Mouse (Mus musculus) frontal cortex, adult (tissue): ENCODE data around the gene Foxn3.

ENCODE experiments used
- ATAC-seq: cut with Nextera tagmentation; 2 replicates; pipeline ENCODE4 v1.9.2; 2017; ENCODE audit warnings: mild to moderate bottlenecking, moderate library complexity, mixed read lengths; ENCODE audit not compliant: low TSS enrichment

The Foxn3 gene

GRCm38 (mm10) chr12:99256463-99256862 lies 306.9 kb downstream of the Foxn3 start:
- no peak for ATAC-seq

GRCm38 (mm10) chr12:99254436-99254835 lies 308.9 kb downstream of the Foxn3 start:
- no peak for ATAC-seq

DNA sequence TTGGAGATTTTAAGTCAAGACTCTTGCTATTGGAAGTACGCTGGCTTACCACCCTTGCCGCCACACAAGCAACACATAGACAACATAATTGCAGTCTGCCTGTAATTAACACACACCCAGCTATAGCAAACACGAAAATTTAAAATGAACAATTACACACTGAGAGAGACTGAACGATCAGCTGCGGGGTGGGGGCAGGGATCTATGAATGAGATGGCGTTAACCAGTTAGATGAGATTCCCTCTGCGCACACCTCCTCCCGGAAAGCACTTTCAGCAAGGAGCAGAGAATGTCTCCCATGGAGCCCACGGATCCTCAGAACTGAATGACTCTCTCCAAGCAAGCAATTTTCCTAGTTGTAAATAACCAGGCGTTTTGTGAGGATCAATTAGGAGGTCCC lies 309.8 kb downstream of the Foxn3 start:
- ATAC-seq = no peak

DNA sequence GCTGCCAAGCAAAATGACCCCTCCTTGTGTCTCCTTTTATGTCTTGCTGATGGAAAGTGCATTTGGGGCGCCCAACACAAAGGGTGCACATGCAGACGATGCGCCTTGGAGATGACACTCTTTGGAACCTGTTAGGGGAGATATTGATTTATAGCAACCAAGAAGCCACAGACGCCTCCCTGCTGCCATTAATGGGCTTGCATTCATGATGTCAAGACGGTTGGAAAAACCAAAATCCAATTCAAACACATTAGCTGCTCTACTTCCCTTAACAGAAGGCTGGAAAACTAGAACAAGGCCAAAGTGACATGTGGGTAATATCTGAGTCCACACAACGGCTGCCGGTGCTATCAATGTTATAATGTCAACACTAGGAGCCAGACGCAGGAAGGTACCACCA lies 314.8 kb downstream of the Foxn3 start:
- ATAC-seq = no peak

- ATAC-seq = no peak
These were observed 315.4 kb downstream of the Foxn3 start for GRCm38 (mm10) chr12:99247939-99248338.

DNA sequence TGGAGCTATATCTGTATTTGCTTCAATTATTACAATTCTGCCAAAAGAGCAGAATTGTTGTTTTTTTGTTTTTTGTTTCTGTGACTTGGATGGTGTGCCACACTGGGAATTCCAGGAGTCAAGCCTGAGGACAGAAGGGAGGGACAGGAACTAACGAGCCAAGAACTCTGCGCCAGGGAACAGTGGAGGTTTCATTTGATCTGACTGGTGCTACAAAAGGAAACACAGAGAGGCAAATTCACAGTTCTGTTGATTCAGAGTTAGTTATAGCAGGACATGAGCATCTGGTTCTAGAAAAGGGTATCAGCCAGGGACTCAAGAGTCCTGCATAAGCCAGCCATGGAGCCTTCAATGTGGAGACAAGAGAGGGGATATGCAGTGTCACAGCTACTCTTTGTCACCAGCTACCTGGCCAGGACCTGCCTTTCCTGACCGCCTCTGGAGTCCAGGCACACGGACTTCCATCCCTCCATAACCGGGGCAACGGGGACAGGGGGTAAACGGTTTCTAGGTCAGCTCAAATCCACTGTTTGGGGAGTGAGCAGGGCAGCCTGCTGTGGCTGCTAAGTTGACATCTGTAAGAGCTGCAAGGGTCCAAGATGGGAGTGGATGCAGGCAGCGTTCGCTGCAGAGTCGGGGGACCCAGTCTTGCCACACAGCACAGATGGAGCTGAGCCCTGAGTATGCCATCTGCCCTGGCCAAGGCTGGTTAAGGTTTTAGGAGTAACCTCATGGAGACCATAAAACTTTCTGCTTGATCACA lies 316.2 kb downstream of the Foxn3 start:
- ATAC-seq = peak; percentile 50

GRCm38 (mm10) chr12:99244673-99245072 lies 318.7 kb downstream of the Foxn3 start:
- no peak for ATAC-seq

GRCm38 (mm10) chr12:99244264-99244663 lies 319.1 kb downstream of the Foxn3 start:
- no peak for ATAC-seq

- no peak for ATAC-seq
These were observed 320.1 kb downstream of the Foxn3 start for GRCm38 (mm10) chr12:99243316-99243715.

DNA sequence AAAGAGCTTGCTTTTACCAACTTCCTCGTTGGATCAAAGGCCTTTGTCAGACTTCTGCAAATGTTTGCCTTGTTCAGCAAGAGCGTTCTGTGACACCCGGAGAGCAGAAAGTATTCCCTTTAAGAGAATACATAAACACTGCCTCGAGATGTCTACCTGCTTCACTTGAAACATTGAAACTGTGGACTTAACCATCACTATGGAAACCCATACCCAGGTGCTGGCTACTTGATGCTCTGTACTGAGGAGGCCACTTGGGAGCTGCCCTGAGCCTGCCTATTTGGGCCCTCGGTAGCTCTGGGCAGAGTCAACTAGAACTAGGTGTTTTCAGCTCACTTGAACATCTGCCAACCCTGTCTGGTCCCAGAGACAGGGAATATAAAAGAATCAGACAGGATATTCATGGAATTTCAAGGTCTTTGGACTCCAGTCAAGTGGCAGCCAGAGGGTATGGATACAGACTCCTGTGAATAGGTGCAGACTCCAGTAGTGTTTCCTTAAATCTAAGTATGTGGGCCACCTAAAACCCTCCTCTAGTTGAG lies 323.1 kb downstream of the Foxn3 start:
- no peak for ATAC-seq

GRCm38 (mm10) chr12:99239735-99240134 lies 323.6 kb downstream of the Foxn3 start:
- ATAC-seq = peak; percentile 74

DNA sequence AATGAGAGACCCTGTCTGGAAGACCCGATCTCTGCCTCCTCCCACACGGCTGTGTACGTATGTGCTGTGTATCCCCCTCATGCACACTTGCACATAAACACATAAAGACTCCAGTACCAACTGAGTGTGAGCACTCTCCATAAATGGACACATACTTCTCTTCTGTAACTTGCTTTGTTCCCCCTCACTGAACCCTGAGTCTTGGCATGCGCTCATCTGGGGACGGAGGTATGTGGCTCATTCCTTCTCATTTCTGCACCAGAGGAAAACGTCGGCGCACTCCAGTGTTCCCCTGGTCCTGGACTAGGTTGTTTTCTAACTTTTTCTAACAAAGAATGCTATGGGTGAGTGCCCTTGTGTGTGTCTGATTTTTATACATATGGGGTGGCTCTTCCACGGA lies 325.9 kb downstream of the Foxn3 start:
- ATAC-seq = no peak

DNA sequence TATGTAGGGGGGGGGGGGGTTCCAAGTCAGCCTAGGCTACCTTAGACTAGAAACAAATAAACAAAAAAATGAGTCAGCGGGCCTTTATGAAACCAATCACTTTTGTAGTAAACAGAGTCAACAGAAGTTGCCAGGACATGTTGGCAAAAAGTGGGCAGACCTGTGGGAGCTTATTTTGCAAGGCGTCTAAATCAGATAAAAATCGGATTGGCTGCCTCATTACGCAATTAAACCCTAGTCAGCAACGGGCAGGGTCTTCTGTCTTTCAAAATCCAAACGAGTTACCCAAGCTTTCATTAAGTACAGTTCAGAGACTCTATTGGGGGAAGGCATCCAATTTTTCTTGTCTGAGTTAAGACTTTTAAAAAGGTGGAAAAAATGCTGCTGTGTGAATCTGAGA lies 329.0 kb downstream of the Foxn3 start:
- no peak for ATAC-seq

GRCm38 (mm10) chr12:99233386-99233785 lies 330.0 kb downstream of the Foxn3 start:
- ATAC-seq = no peak

GRCm38 (mm10) chr12:99232478-99232877 lies 330.9 kb downstream of the Foxn3 start:
- ATAC-seq = no peak

DNA sequence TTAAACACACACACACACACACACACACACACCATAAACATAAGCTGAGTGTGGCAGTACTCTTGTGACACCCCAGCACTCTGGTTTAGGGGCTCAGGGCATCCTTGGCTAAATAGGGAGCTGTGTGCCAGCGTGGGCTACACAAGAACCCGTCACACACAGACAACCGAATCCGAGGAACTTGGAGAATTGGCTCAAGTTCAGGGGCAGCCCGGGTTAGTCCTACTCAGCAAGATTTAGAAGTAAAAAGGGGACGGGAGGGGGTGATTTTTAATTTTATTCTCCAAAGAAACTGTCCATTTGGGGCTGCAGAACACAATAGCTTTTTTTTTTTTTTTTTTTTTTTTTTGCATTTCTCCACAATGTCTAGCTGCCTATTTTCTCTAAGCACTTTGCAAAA lies 332.1 kb downstream of the Foxn3 start:
- ATAC-seq = no peak

DNA sequence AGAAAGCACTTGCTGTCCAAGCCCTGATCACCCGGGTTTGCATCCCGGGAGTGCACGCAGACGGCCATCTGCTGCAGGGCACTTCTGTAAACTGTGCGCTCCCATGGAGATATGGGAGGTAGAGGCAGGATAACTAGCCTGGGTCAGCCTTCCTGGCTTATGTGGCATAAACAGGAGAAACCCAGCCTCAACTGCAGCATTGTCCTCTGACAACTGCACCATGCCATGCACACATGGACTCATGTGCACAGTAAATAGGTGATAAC lies 332.7 kb downstream of the Foxn3 start:
- no peak for ATAC-seq

DNA sequence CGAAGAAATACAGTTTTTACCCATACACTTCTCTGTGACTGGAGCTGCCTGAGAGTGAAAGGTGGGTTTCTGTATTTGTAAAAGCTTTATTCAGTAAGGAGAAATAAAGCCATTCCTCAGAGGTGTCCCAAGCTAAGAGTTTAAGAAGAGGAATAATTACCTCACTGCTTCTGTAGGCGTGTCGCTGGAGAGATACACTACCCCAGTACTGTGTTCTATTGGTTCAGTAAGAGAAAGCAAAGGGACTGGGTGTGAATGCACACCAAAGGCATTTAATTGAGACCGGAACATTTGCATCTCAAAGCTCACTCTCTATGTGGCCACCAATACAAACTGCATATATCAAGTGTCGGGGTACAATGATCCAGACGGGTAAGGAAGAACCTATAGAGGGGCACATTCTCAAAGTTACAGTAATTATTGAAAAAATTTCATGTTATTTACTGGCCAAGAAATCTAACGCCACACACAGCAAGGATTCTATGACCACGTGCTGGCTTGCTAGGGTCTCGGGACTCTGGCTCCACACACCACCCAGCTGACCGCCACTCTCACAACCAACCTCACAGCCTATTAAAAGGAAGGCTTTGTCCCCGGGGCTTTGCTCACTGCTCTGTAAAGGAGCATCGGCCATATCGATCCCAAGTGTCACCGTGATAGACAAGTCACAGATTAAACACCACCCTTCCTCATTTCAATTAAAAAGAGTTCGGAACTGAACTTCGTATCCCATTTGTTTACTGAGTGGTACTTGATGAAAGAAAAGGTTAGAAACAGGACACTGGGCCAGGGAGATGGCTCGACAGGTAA lies 333.2 kb downstream of the Foxn3 start:
- ATAC-seq = no peak

- no peak for ATAC-seq
These were observed 335.9 kb downstream of the Foxn3 start for GRCm38 (mm10) chr12:99227313-99227952.

DNA sequence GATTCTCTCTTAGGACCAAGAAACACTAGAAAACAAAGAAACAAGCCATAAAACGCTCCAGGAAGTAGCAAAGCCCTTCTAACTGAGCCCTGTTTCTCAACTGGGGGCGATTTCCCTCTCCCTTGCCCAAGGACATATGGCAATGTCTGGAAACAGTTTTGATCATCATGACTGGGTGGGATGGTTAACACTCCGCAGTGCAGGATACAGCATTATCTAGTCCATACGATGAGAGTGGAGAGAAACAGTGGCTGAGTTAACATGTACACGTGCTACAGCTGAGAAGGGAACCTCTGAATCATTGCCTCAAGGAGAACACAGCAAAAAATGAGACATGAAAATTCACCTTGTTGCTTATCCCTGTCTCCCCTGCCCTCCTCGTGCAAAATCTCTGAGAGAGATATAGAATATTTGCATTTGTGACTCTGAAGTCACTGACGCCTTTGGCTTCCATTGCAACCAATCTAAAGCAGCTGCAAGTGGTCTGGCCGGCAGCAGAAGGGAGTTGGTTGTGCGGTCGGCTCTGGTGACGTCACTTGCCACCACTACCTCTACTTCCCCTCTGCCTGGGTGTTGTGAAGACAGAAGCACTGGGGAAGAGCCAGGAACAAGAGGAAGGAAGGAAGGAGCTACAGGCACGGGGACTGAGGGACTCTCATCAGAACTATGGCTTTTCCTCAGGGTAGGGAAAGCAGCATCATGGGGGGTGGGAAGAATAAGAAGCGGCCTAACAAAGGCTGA lies 338.3 kb downstream of the Foxn3 start:
- ATAC-seq = peak; percentile 67

GRCm38 (mm10) chr12:99221087-99221846 lies 342.1 kb downstream of the Foxn3 start:
- no peak for ATAC-seq
